Mouse (Mus musculus) ovary, postnatal 10 days (tissue): Measurements from ENCODE around the gene a.

Source experiments
- DNase-seq: peaks from one replicate; pipeline ENCODE4 v3.0.0; 2022; ENCODE audit warnings: low spot score

Gene a

GRCm38 (mm10) chr2:155098720-155099380, 307.6 kb downstream of the a start:
- no peak for DNase-seq

- DNase-seq: no peak
Observed at GRCm38 (mm10) chr2:155099421-155099820, 308.2 kb downstream of the a start.

GRCm38 (mm10) chr2:155099994-155100795, 309.0 kb downstream of the a start:
- no peak for DNase-seq
